Comparison of ENCODE assay signal across 10 mouse cellular contexts in genomic region chr7:120916262-120916875, GRCm38 (mm10). TPM values are rescaled to one million over a fixed set of nuclear protein-coding genes. Genes with fewer than 3 reads are reported as not detected.
DNase-seq lines count a peak whose midpoint lies in the region; ATAC-seq and TF ChIP-seq lines count a peak whose summit lies in the region.
"Had no signal": no experiment of that assay in that cellular context is flagged by ENCODE, and none has a peak within 500 bp of the region (broad histone marks: within the 10 kb centered on the region; RNA-seq: fewer than 3 reads in every experiment).

No protein-coding gene starts in this region.

- no peaks in the 10 kb centered on the region for H3K9me3 ChIP-seq in lung, embryonic 16.5 days (ENCODE audit: control insufficient read depth, low read length)
- H3K9me3 ChIP-seq in MEL (replicated peaks; ENCODE audit: insufficient read depth, low read length), result no peaks in the 10 kb centered on the region
- H3K9me3 ChIP-seq in liver, embryonic 13.5 days (replicated peaks), result no peaks in the 10 kb centered on the region
- H3K9me3 ChIP-seq: forebrain, embryonic 12.5 days; midbrain, embryonic 15.5 days had no signal

- DNase-seq in lung, postnatal 14 days, result no peak
- DNase-seq in MEL (ENCODE audit: low read depth, low spot score), result peak; percentile 81
- peak; percentile 54 for DNase-seq in embryo, embryonic 10.5 days (ENCODE audit: low spot score)
- DNase-seq in liver, embryonic 13.5 days, result no peak
- DNase-seq in layer of hippocampus, postnatal 14 days (ENCODE audit: low spot score in 2 of 2), result no peak
- DNase-seq: cerebellum, adult 9-10 months had no signal

- peak in 1 of 3 experiments; percentile 35; a peak in 2 of 6 replicates for TF ChIP-seq CTCF in MEL (IDR thresholded peaks at IDR 0.05 in 2 of 3, conservative IDR thresholded peaks at IDR 0.05 in 1 of 3; ENCODE audit: control insufficient read depth in 1 of 3, insufficient read depth in 1 of 3, low read depth in 2 of 3, low read length in 3 of 3, poor library complexity in 1 of 3, severe bottlenecking in 1 of 3)

- H3K4me1 ChIP-seq in lung, embryonic 16.5 days (replicated peaks; ENCODE audit: control insufficient read depth, insufficient read depth, low read length), result peaks cover 12% of the 10 kb centered on the region
- H3K4me1 ChIP-seq in MEL (ENCODE audit: control insufficient read depth in 1 of 2, insufficient read depth in 2 of 2, low read length in 2 of 2), result peaks cover 0 to 8% of the 10 kb centered on the region in 2 experiments; a peak in 2 of 4 replicates
- H3K4me1 ChIP-seq in liver, embryonic 13.5 days (replicated peaks), result peaks cover 35% of the 10 kb centered on the region

- ATAC-seq in lung, embryonic 16.5 days (ENCODE audit: low read depth), result no peak
- no peak for ATAC-seq in liver, embryonic 13.5 days (ENCODE audit: low read depth)
- no peak for ATAC-seq in megakaryocyte-erythroid progenitor cell, adult 5-6 weeks (replicated peaks; ENCODE audit: low FRiP score, low TSS enrichment, poor library complexity, severe bottlenecking)
- ATAC-seq: midbrain, embryonic 15.5 days had no signal

- peak overlapping the region; percentile 27; the same call in 1 of the 2 replicates for H3K4me2 ChIP-seq in lung, embryonic 16.5 days (ENCODE audit: low read depth, low read length)
- H3K4me2 ChIP-seq in liver, embryonic 13.5 days, result peak overlapping the region; percentile 96
- H3K4me2 ChIP-seq: forebrain, embryonic 12.5 days had no signal

- 28% methylated on average over 11 of the region's 11 CpGs for WGBS in lung, embryonic 16.5 days
- whole genome bisulfite sequencing in liver, embryonic 13.5 days (ENCODE audit: insufficient replicate concordance), result 32% methylated on average over 11 of the region's 11 CpGs

- no peaks in the 10 kb centered on the region for H3K36me3 ChIP-seq in lung, embryonic 16.5 days (ENCODE audit: control insufficient read depth, insufficient read depth, low read length)
- peaks cover 0 to 8% of the 10 kb centered on the region in 2 experiments; a peak in 2 of 4 replicates for H3K36me3 ChIP-seq in MEL (ENCODE audit: control insufficient read depth in 1 of 2, insufficient read depth in 2 of 2, low read length in 2 of 2)
- H3K36me3 ChIP-seq in liver, embryonic 13.5 days, result 0 out of 2 replicates have a peak, but pooled peaks cover 3% of the 10 kb centered on the region
- H3K36me3 ChIP-seq: forebrain, embryonic 12.5 days; midbrain, embryonic 15.5 days had no signal

- TF ChIP-seq EP300 in MEL (IDR thresholded peaks at IDR 0.05; ENCODE audit: low read depth in 1 of 2, low read length in 2 of 2), result no peak

- no peak for TF ChIP-seq RAD21 in MEL (IDR thresholded peaks at IDR 0.05; ENCODE audit: low read depth, low read length)

- H3K9ac ChIP-seq in lung, embryonic 16.5 days (ENCODE audit: low read length), result no peak overlapping the region
- H3K9ac ChIP-seq in MEL (ENCODE audit: control insufficient read depth, low read depth, low read length, poor library complexity, severe bottlenecking), result peak overlapping the region; percentile 74
- H3K9ac ChIP-seq in liver, embryonic 13.5 days, result peak overlapping the region; percentile 64
- H3K9ac ChIP-seq: forebrain, embryonic 12.5 days; midbrain, embryonic 15.5 days had no signal

- H3K79me2 ChIP-seq in MEL (ENCODE audit: control insufficient read depth, insufficient read depth, low read length, poor library complexity), result peaks cover 28% of the 10 kb centered on the region

- H3K27ac ChIP-seq in lung, embryonic 16.5 days (ENCODE audit: low read length), result no peak overlapping the region
- no peak overlapping the region for H3K27ac ChIP-seq in MEL (ENCODE audit: control insufficient read depth, low read depth, low read length)
- H3K27ac ChIP-seq in liver, embryonic 13.5 days, result 0 out of 2 replicates have a peak overlapping the region, but pooled peaks have one; percentile 34
- H3K27ac ChIP-seq: forebrain, embryonic 12.5 days; midbrain, embryonic 15.5 days had no signal

- H3K4me3 ChIP-seq in lung, embryonic 16.5 days (ENCODE audit: low read length), result no peak overlapping the region
- peak overlapping the region; percentile 32 to 63 for H3K4me3 ChIP-seq in MEL (ENCODE audit: control insufficient read depth in 1 of 2, insufficient read depth in 1 of 2, low read depth in 2 of 2, low read length in 2 of 2)
- peak overlapping the region; percentile 97 for H3K4me3 ChIP-seq in liver, embryonic 13.5 days (replicated peaks)

- TF ChIP-seq POLR2A in MEL (IDR thresholded peaks at IDR 0.05; ENCODE audit: control insufficient read depth in 1 of 2, insufficient read depth in 1 of 2, low read depth in 1 of 2, low read length in 2 of 2, poor library complexity in 1 of 2), result no peak

- H3K27me3 ChIP-seq in lung, embryonic 16.5 days (ENCODE audit: control insufficient read depth, insufficient read depth, low read depth, low read length), result no peaks in the 10 kb centered on the region
- H3K27me3 ChIP-seq in MEL (ENCODE audit: control insufficient read depth in 1 of 2, insufficient read depth in 2 of 2, low read length in 2 of 2), result no peaks in the 10 kb centered on the region
- no peaks in the 10 kb centered on the region for H3K27me3 ChIP-seq in liver, embryonic 13.5 days
- H3K27me3 ChIP-seq: forebrain, embryonic 12.5 days; midbrain, embryonic 15.5 days had no signal

TF ChIP-seq in MEL, 35 proteins besides CTCF, POLR2A, EP300 and RAD21:
- TF ChIP-seq TBP (IDR thresholded peaks at IDR 0.05; ENCODE audit: low read depth, low read length), result peak; percentile 62; the same call in 1 of the 2 replicates
- no peak for TF ChIP-seq BHLHE40 (IDR thresholded peaks at IDR 0.05; ENCODE audit: borderline replicate concordance, low read depth, low read length)

RNA-seq across cellular contexts. Expression of gene Polr3e, which starts 1.2 kb away (rescaled TPM):
- polyA plus RNA-seq in lung, embryonic 16.5 days (2015; fragmentation: Nextera tagmentation; extraction: Ambion mirVana), result 27.7 and 28.3 TPM in 2 replicates
- total RNA-seq in MEL (2012; rRNA removed), result 39.1 and 39.4 TPM in 2 replicates
- polyA plus RNA-seq in MEL (2012; ENCODE audit: insufficient read depth in 1 of 2, insufficient read length in 2 of 2, low read depth in 1 of 2, low replicate concordance in 2 of 2, missing spikeins in 1 of 2), result 10 to 100 TPM in 1 of 2 experiments, not detected in 1; 50.1 TPM
- polyA plus RNA-seq in liver, embryonic 13.5 days (2015; fragmentation: Nextera tagmentation; extraction: Ambion mirVana), result 19.3 and 21.1 TPM in 2 replicates
- 10 to 100 TPM; 26.7 to 27.6 TPM for total RNA-seq in layer of hippocampus, postnatal 14 days (2021)
- total RNA-seq in megakaryocyte-erythroid progenitor cell, adult 5-6 weeks (2014; fragmentation: Nextera tagmentation), result 36.0 and 40.6 TPM in 2 replicates
- 32.4 and 36.6 TPM in 2 replicates for total RNA-seq in megakaryocyte-erythroid progenitor cell, adult 5-6 weeks (2017)

Comparison
In these comparisons a context has a peak if more than half of its experiments do, and no peak if none do; other contexts are left out.
1. DNase-seq: peak in MEL (single experiment) and embryo, embryonic 10.5 days (single experiment); none in lung, postnatal 14 days (single experiment), liver, embryonic 13.5 days (single experiment) and layer of hippocampus, postnatal 14 days (0 of 2).